8 mouse cellular contexts compared by ENCODE assay signal in the genomic region with DNA sequence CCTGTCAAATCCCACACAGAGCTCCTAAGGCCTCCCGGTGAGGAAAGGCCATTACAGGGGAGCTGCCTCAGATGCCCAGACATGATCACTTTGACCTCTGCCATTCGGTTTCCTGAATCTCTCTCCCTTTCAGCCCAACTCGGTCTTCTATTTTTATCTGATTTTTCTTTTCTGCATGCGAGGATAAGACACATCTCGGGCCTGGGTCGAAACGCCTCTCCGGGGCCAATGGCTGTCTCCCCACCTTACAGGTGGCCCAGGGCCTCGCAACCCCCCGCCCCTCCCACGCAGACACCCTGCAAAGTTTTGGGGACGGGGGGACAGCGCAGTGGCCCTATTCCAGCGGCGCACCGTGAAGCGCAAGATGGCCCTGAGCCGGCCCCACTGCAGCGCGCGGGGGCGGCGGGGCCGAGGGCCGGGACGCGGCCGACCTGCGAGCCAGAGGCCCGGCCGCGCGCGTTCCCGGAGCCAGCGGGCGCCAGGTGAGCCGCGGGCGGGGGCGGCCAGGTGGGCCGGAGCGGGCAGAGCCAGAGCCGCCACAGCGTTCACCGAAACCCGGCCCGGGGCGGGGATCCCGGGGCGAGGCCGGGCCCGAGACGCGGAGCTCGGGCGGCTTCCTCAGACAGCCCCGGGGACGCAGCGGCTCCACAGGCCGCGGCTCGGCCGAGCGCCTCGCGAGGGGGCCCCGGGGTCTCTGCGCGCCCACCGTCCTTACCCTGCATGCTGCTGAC. TPM values are rescaled to one million over a fixed set of nuclear protein-coding genes. Genes with fewer than 3 reads are reported as not detected.
DNase-seq lines count a peak whose midpoint lies in the region; ATAC-seq and TF ChIP-seq lines count a peak whose summit lies in the region.

No protein-coding gene starts in this region.

- H3K36me3 ChIP-seq in lung, embryonic 14.5 days (ENCODE audit: insufficient read depth): no peaks in the 10 kb centered on the region
- H3K36me3 ChIP-seq in hindbrain, embryonic 12.5 days: no peaks in the 10 kb centered on the region
- no peaks in the 10 kb centered on the region for H3K36me3 ChIP-seq in macrophage (ENCODE audit: inconsistent target)
- no peaks in the 10 kb centered on the region for H3K36me3 ChIP-seq in stomach, embryonic 15.5 days

- under 1% methylated on average over 70 of the region's 71 CpGs for whole genome bisulfite sequencing in lung, embryonic 14.5 days
- WGBS in hindbrain, embryonic 12.5 days: under 1% methylated on average over 60 of the region's 71 CpGs
- 1% methylated on average over 43 of the region's 71 CpGs for WGBS in macrophage (ENCODE audit: missing documents)
- WGBS in stomach, embryonic 15.5 days: under 1% methylated on average over 68 of the region's 71 CpGs

- peak overlapping the region; percentile 97 for H3K9ac ChIP-seq in lung, embryonic 14.5 days
- peak overlapping the region; percentile 99 for H3K9ac ChIP-seq in hindbrain, embryonic 12.5 days
- H3K9ac ChIP-seq in stomach, embryonic 15.5 days: peak overlapping the region; percentile 95

- peak; percentile 87 for ATAC-seq in lung, embryonic 14.5 days (ENCODE audit: insufficient read depth)
- ATAC-seq in hindbrain, embryonic 12.5 days (ENCODE audit: low FRiP score): peak; percentile 92
- peak; percentile 83 for ATAC-seq in stomach, embryonic 15.5 days (ENCODE audit: insufficient read depth, low FRiP score, low read depth)

- peak overlapping the region; percentile 84 for H3K4me2 ChIP-seq in lung, embryonic 14.5 days
- peak overlapping the region; percentile 79 for H3K4me2 ChIP-seq in hindbrain, embryonic 12.5 days (replicated peaks)
- H3K4me2 ChIP-seq in stomach, embryonic 15.5 days: peak overlapping the region; percentile 63

- peaks cover 50% of the 10 kb centered on the region for H3K79me2 ChIP-seq in macrophage (ENCODE audit: inconsistent target)

- peak overlapping the region; percentile 98 for H3K4me3 ChIP-seq in lung, embryonic 14.5 days (ENCODE audit: low read depth, low read length)
- peak overlapping the region; percentile 97 for H3K4me3 ChIP-seq in hindbrain, embryonic 12.5 days
- H3K4me3 ChIP-seq in macrophage (ENCODE audit: inconsistent target): peak overlapping the region; percentile 64
- H3K4me3 ChIP-seq in stomach, embryonic 15.5 days (replicated peaks): peak overlapping the region; percentile 95

- H3K27ac ChIP-seq in lung, embryonic 14.5 days (ENCODE audit: low read depth): peak overlapping the region; percentile 88
- peak overlapping the region; percentile 92 for H3K27ac ChIP-seq in hindbrain, embryonic 12.5 days
- H3K27ac ChIP-seq in macrophage: no peak overlapping the region
- peak overlapping the region; percentile 88 for H3K27ac ChIP-seq in stomach, embryonic 15.5 days

- peaks cover 7% of the 10 kb centered on the region for H3K4me1 ChIP-seq in lung, embryonic 14.5 days (ENCODE audit: insufficient read depth)
- H3K4me1 ChIP-seq in hindbrain, embryonic 12.5 days: peaks cover 16% of the 10 kb centered on the region
- peaks cover 11% of the 10 kb centered on the region; the same call in 1 of the 2 replicates for H3K4me1 ChIP-seq in stomach, embryonic 15.5 days

- DNase-seq in adrenal gland, postnatal 36 days: peak; percentile 46 to 62
- DNase-seq in adrenal gland, adult (ENCODE audit: inconsistent age in 2 of 2, low spot score in 1 of 2): no peak
- peak; percentile 34 for DNase-seq in lung, embryonic 14.5 days
- DNase-seq in lung, postnatal 10 days: no peak
- peak; percentile 60 to 65 for DNase-seq in cerebellum, postnatal 36 days

- no peaks in the 10 kb centered on the region for H3K27me3 ChIP-seq in lung, embryonic 14.5 days (ENCODE audit: insufficient read depth, low read length)
- no peaks in the 10 kb centered on the region for H3K27me3 ChIP-seq in hindbrain, embryonic 12.5 days
- H3K27me3 ChIP-seq in stomach, embryonic 15.5 days (replicated peaks): no peaks in the 10 kb centered on the region

- no peak for TF ChIP-seq CTCF in lung, embryonic 14.5 days (IDR thresholded peaks at IDR 0.05; ENCODE audit: low read depth)

- H3K9me3 ChIP-seq in lung, embryonic 14.5 days (ENCODE audit: low read depth, low read length): no peaks in the 10 kb centered on the region
- H3K9me3 ChIP-seq in hindbrain, embryonic 12.5 days (replicated peaks): no peaks in the 10 kb centered on the region
- H3K9me3 ChIP-seq in stomach, embryonic 15.5 days: no peaks in the 10 kb centered on the region

RNA-seq across cellular contexts. Expression of a gene that starts 0.5 kb away (rescaled TPM):
- total RNA-seq in adrenal gland, postnatal 36 days (2021): 10 to 100 TPM; 44.8 to 50.4 TPM
- polyA plus RNA-seq in lung, embryonic 14.5 days (2014; fragmentation: Nextera tagmentation; extraction: Ambion mirVana): 71.5 and 74.8 TPM in 2 replicates
- 68.7 and 73.4 TPM in 2 replicates for polyA plus RNA-seq in hindbrain, embryonic 12.5 days (2016; fragmentation: Nextera tagmentation; extraction: Ambion mirVana)
- 100 to 1,000 TPM in 4 of 26 experiments, 10 to 100 TPM in 22; 45.8 to 304 (median 66.5) TPM for total RNA-seq in macrophage (2018; cell fraction: chromatin; rRNA removed)
- total RNA-seq in macrophage (2018; cell fraction: cytosol; rRNA removed): 10 to 100 TPM; 32.6 to 77.4 (median 35.8) TPM
- total RNA-seq in macrophage (2018; cell fraction: nucleus; rRNA removed): 100 to 1,000 TPM in 2 of 26 experiments, 10 to 100 TPM in 24; 30.1 to 264 (median 41.0) TPM
- 25.0 to 36.5 TPM (median 33.6 TPM) in 3 replicates for polyA plus RNA-seq in macrophage (2018)
- 54.0 and 55.3 TPM in 2 replicates for polyA plus RNA-seq in stomach, embryonic 15.5 days (2015; fragmentation: Nextera tagmentation; extraction: Ambion mirVana)

RNA-seq across cellular contexts. Expression of a gene that starts 19.4 kb away (rescaled TPM):
- total RNA-seq in adrenal gland, postnatal 36 days (2021): 10 to 100 TPM; 14.4 to 17.0 TPM
- polyA plus RNA-seq in lung, embryonic 14.5 days (2014; fragmentation: Nextera tagmentation; extraction: Ambion mirVana): 10.8 and 13.0 TPM in 2 replicates
- 16.9 and 18.4 TPM in 2 replicates for polyA plus RNA-seq in hindbrain, embryonic 12.5 days (2016; fragmentation: Nextera tagmentation; extraction: Ambion mirVana)
- 10 to 100 TPM; 10.7 to 27.4 (median 19.6) TPM for total RNA-seq in macrophage (2018; cell fraction: chromatin; rRNA removed)
- total RNA-seq in macrophage (2018; cell fraction: cytosol; rRNA removed): 10 to 100 TPM in 6 of 26 experiments, 1 to 10 TPM in 20; 6.2 to 13.7 (median 9.1) TPM
- 10 to 100 TPM; 10.3 to 25.5 (median 14.4) TPM for total RNA-seq in macrophage (2018; cell fraction: nucleus; rRNA removed)
- 6.8 to 9.3 TPM (median 7.4 TPM) in 3 replicates for polyA plus RNA-seq in macrophage (2018)
- 12.8 and 14.7 TPM in 2 replicates for polyA plus RNA-seq in stomach, embryonic 15.5 days (2015; fragmentation: Nextera tagmentation; extraction: Ambion mirVana)

Comparison
In these comparisons a context has a peak if more than half of its experiments do, and no peak if none do; other contexts are left out.
1. DNase-seq: peak in adrenal gland, postnatal 36 days (2 of 2), lung, embryonic 14.5 days (single experiment) and cerebellum, postnatal 36 days (2 of 2); none in adrenal gland, adult (0 of 2) and lung, postnatal 10 days (single experiment).
2. Peak in every context shown above with its lines, with median percentiles within 50 percentile points of each other: ATAC-seq, H3K4me2 ChIP-seq, H3K4me3 ChIP-seq and H3K9ac ChIP-seq.